Mouse (Mus musculus): ENCODE measurements around the gene Arv1. TPM values are rescaled to one million over a fixed set of nuclear protein-coding genes. Genes with fewer than 3 reads are reported as not detected.

Arv1 gene
- polyA plus RNA-seq, 1 experiment from 2014 or later, result 27.3 TPM

DNA sequence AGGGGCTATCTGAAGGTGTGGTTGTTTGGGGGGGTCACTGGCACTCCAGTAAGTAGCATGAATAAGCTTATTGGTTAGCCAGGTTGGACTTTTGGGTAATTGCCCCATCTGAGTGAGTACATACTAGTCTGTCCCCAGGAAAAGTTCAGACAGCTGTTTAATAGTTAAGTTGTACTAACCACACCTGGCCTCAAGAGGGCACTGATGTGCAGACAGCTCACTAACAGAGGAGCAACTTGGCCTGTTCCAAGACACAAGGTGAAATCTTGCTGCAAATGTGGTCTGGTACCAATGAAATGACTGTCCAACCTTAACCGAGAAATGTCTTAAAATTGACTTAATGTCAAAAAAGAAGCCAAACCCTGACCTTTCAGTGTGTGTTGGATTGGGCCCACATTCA, 17.3 kb downstream of the Arv1 start:
- Histone ChIP-seq H3K27me3 (ENCODE audit: control insufficient read depth, insufficient read depth, low read length) (no peaks in the 10 kb centered on the region), H3K4me3 (ENCODE audit: low read depth, low read length) (no peak overlapping the region), H3K9me3 (ENCODE audit: control insufficient read depth, low read length) (no peaks in the 10 kb centered on the region), H3K9ac (ENCODE audit: low read length) (no peak overlapping the region), H3K36me3 (ENCODE audit: control insufficient read depth, insufficient read depth, low read length) (peaks cover 10% of the 10 kb centered on the region; the same call in 1 of the 2 replicates), H3K4me1 (ENCODE audit: control insufficient read depth, insufficient read depth, low read length) (no peaks in the 10 kb centered on the region), H3K27ac (replicated peaks; ENCODE audit: low read depth, low read length) (no peak overlapping the region), H3K4me2 (ENCODE audit: low read depth, severe bottlenecking) (no peak overlapping the region)
- DNase-seq (ENCODE audit: low spot score), result peak; percentile 48
- whole genome bisulfite sequencing, result 77% methylated on average over 1 of the region's 1 CpGs
- ATAC-seq (ENCODE audit: insufficient number of reproducible peaks, low FRiP score, low TSS enrichment, low read depth), result no peak

DNA sequence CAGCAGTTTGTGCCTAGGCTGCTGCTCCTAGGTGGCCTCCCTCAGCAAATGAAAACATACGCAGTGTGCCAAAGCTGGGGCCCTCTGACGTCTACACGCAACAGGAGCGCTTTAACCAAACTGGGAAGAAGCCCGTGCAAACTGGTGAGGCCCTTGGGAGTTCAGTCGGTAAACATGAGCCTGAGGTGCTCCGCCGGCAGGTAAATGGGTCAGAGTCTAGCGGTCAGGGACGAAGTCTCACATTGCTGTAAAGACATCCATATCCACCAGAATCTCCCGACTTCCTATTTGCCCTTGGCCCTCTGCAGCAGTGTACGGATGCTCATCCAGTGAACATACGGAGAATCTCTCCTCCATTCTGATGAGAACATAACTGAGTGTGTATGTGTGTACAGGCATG, 24.7 kb downstream of the Arv1 start:
- no peak for ATAC-seq (ENCODE audit: insufficient number of reproducible peaks, low FRiP score, low TSS enrichment, low read depth)
- no peak for DNase-seq (ENCODE audit: low spot score)
- Histone ChIP-seq H3K27ac (replicated peaks; ENCODE audit: low read depth, low read length) (no peak overlapping the region), H3K9ac (ENCODE audit: low read length) (no peak overlapping the region), H3K27me3 (ENCODE audit: control insufficient read depth, insufficient read depth, low read length) (peaks cover 19% of the 10 kb centered on the region), H3K4me3 (ENCODE audit: low read depth, low read length) (no peak overlapping the region), H3K4me1 (ENCODE audit: control insufficient read depth, insufficient read depth, low read length) (no peaks in the 10 kb centered on the region), H3K4me2 (ENCODE audit: low read depth, severe bottlenecking) (no peak overlapping the region), H3K36me3 (ENCODE audit: control insufficient read depth, insufficient read depth, low read length) (no peaks in the 10 kb centered on the region), H3K9me3 (ENCODE audit: control insufficient read depth, low read length) (no peaks in the 10 kb centered on the region)
- 75% methylated on average over 13 of the region's 13 CpGs for WGBS

DNA sequence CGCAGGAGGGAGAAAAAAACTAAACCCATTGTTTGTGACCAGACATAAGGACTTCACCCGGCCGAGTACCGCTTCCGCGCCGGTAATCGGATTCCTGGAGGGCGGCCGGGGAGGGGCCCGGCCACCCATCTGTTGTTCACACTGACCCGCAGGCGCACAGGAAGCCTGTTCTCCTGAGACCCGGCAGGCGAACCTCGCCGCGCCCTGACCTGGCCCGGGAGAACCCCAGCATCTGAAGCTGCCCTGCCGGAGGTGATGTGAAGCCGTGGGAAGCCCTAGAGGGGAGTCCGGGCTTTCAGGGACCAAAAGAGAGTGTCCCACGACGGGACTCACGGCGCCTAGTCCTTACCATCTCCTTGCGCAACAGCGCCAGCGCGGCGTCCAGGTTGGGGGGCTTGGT, 29.3 kb downstream of the Arv1 start:
- DNase-seq (ENCODE audit: low spot score) (peak; percentile 49), ATAC-seq (ENCODE audit: insufficient number of reproducible peaks, low FRiP score, low TSS enrichment, low read depth) (no peak)
- Histone ChIP-seq H3K36me3 (ENCODE audit: control insufficient read depth, insufficient read depth, low read length) (no peaks in the 10 kb centered on the region), H3K4me2 (ENCODE audit: low read depth, severe bottlenecking) (peak overlapping the region; percentile 72), H3K9ac (ENCODE audit: low read length) (peak overlapping the region; percentile 49), H3K4me3 (ENCODE audit: low read depth, low read length) (peak overlapping the region; percentile 49), H3K27ac (replicated peaks; ENCODE audit: low read depth, low read length) (no peak overlapping the region), H3K27me3 (ENCODE audit: control insufficient read depth, insufficient read depth, low read length) (peaks cover 31% of the 10 kb centered on the region), H3K9me3 (ENCODE audit: control insufficient read depth, low read length) (no peaks in the 10 kb centered on the region), H3K4me1 (ENCODE audit: control insufficient read depth, insufficient read depth, low read length) (0 out of 2 replicates have a peak, but pooled peaks cover 3% of the 10 kb centered on the region)
- WGBS, result 0% methylated on average over 31 of the region's 31 CpGs

DNA sequence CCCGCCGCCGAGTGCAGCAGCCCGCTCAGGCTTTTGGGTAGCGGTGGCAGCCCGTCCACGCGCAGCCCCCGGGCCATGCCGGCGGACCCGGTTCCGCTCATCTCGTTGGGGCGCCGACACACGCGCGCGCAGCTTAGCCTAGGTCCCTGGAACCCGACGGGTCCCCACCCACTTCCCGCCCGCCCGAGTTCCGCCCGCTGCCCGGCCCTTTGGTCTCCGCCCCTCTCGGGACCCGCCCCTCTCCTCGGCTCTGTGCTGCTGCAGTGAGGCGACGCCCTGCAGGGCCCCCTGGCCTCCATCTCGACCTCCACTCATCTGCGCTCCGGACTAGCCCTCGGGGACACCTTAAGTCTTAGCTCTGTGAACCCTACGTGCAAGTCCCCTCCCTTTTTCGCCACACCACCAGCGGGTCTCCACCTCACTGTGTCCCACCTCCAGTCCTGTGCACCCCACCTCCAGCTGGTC, 29.8 kb downstream of the Arv1 start, which contains the start of gene Fam89a:
Gene Fam89a, minus strand, starts transcription at position 124 of the 465 bp plus-strand sequence.
- H3K4me1 ChIP-seq (ENCODE audit: control insufficient read depth, insufficient read depth, low read length), result 0 out of 2 replicates have a peak, but pooled peaks cover 3% of the 10 kb centered on the region
- H3K9me3 ChIP-seq (ENCODE audit: control insufficient read depth, low read length), result no peaks in the 10 kb centered on the region
- H3K36me3 ChIP-seq (ENCODE audit: control insufficient read depth, insufficient read depth, low read length), result no peaks in the 10 kb centered on the region
- peak within 1 kb of the TSS; percentile 49 for H3K9ac ChIP-seq (ENCODE audit: low read length)
- peak within 1 kb of the TSS; percentile 49 for H3K4me3 ChIP-seq (ENCODE audit: low read depth, low read length)
- peak within 1 kb of the TSS; percentile 72 for H3K4me2 ChIP-seq (ENCODE audit: low read depth, severe bottlenecking)
- no peak within 1 kb of the TSS for H3K27ac ChIP-seq (replicated peaks; ENCODE audit: low read depth, low read length)
- H3K27me3 ChIP-seq (ENCODE audit: control insufficient read depth, insufficient read depth, low read length), result peaks cover 31% of the 10 kb centered on the region
- WGBS, result under 1% methylated on average over 39 of the region's 41 CpGs
- ATAC-seq (ENCODE audit: insufficient number of reproducible peaks, low FRiP score, low TSS enrichment, low read depth) (peak; percentile 87), DNase-seq (ENCODE audit: low spot score) (peak; percentile 80)

DNA sequence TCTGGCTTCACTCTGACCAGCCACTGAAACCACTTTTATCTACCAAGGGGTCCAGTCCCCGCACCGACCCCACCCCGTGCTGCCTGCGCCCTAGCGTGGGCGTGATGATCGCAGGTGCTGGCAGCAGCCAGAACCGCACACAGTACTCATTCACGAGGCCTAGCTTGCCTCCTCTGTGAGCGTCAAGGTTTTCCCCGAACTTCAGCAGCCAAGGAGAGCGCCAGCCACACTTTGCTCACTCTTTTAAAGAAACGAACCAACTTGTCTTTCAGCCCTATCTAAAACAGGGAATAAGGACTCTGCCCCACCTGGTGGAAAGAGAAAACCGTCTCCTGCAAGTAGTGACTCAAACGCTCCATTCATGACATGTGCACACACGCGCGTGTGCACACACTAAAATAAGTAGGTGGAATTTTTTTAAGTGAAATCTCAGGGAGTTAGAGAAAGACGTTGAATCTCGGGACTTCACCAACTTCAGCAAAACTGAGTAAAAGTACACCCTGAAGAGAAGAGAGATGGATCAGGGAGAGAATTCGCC, 30.5 kb downstream of the Arv1 start:
- Histone ChIP-seq H3K4me1 (ENCODE audit: control insufficient read depth, insufficient read depth, low read length) (0 out of 2 replicates have a peak, but pooled peaks cover 3% of the 10 kb centered on the region), H3K27ac (replicated peaks; ENCODE audit: low read depth, low read length) (no peak overlapping the region), H3K27me3 (ENCODE audit: control insufficient read depth, insufficient read depth, low read length) (peaks cover 31% of the 10 kb centered on the region), H3K4me2 (ENCODE audit: low read depth, severe bottlenecking) (peak overlapping the region; percentile 72; the same call in 1 of the 2 replicates), H3K36me3 (ENCODE audit: control insufficient read depth, insufficient read depth, low read length) (no peaks in the 10 kb centered on the region), H3K9me3 (ENCODE audit: control insufficient read depth, low read length) (no peaks in the 10 kb centered on the region), H3K9ac (ENCODE audit: low read length) (no peak overlapping the region), H3K4me3 (ENCODE audit: low read depth, low read length) (no peak overlapping the region)
- no peak for ATAC-seq (ENCODE audit: insufficient number of reproducible peaks, low FRiP score, low TSS enrichment, low read depth)
- 29% methylated on average over 21 of the region's 21 CpGs for WGBS
- no peak for DNase-seq (ENCODE audit: low spot score)

DNA sequence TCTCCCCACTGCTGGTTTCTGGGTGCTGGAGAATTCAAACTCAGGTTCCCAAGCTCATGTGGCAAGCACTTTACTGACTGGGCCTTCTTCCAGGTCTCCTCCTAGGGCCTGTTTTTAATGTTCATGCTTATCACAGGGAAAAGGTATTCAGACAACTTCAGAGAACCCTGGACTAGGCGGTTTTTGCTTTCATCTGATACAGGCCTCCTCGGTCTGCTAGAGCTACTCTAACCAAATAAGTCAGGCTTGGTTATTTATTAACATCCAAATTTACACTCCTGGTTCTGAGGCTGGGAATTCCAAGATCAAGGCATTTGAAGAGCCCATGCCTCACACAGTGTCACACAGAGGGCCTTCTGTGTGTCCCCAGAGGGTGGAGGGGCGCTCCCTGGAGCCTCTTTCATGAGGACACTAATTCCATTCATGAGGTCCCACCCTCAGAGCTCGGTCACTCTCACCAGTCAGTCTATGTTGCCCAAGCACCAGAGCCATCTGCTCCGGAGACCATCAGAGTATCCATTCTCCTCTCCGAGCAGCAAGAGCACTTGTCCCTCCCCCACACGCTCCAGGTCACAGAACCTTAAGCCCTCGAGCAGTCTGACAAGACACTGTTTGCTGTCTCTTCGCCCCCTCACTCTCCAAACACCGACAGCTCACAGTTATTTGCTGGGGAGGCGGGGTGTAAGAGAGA, 32.3 kb downstream of the Arv1 start:
- no peak for ATAC-seq (ENCODE audit: insufficient number of reproducible peaks, low FRiP score, low TSS enrichment, low read depth)
- 22% methylated on average over 11 of the region's 11 CpGs for WGBS
- H3K27me3 ChIP-seq (ENCODE audit: control insufficient read depth, insufficient read depth, low read length), result peaks cover 31% of the 10 kb centered on the region

DNA sequence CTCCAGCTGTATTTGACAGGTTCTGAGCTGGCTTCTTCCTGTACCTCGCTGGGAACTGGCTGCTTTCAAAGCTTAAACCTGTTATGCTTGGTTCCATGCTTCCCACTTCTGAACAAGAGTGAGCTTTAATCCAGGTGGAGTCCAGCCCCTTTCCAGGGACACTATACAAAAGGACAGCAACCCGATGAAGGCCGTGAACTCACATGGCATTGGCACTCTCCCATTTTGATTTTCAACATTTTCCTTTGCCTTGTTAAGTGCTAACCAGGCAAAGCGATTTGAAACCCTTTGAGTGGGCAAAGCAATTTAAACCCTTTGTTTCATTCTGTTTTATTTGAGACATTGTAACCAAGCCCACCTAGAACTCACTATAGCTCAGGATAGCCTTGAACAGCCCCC, 32.9 kb downstream of the Arv1 start:
- ATAC-seq (ENCODE audit: insufficient number of reproducible peaks, low FRiP score, low TSS enrichment, low read depth) (no peak), DNase-seq (ENCODE audit: low spot score) (no peak)
- H3K4me3 ChIP-seq (ENCODE audit: low read depth, low read length), result no peak overlapping the region
- 54% methylated on average over 4 of the region's 4 CpGs for WGBS
- no peak overlapping the region for H3K27ac ChIP-seq (replicated peaks; ENCODE audit: low read depth, low read length)
- H3K9me3 ChIP-seq (ENCODE audit: control insufficient read depth, low read length), result no peaks in the 10 kb centered on the region
- peaks cover 29% of the 10 kb centered on the region for H3K27me3 ChIP-seq (ENCODE audit: control insufficient read depth, insufficient read depth, low read length)
- H3K9ac ChIP-seq (ENCODE audit: low read length), result no peak overlapping the region
- no peak overlapping the region for H3K4me2 ChIP-seq (ENCODE audit: low read depth, severe bottlenecking)
- 0 out of 2 replicates have a peak, but pooled peaks cover 3% of the 10 kb centered on the region for H3K4me1 ChIP-seq (ENCODE audit: control insufficient read depth, insufficient read depth, low read length)
- no peaks in the 10 kb centered on the region for H3K36me3 ChIP-seq (ENCODE audit: control insufficient read depth, insufficient read depth, low read length)

More for the DNA sequence above, 32.3 kb downstream of the Arv1 start:
- Histone ChIP-seq H3K27ac (replicated peaks; ENCODE audit: low read depth, low read length) (no peak overlapping the region), H3K9me3 (ENCODE audit: control insufficient read depth, low read length) (no peaks in the 10 kb centered on the region), H3K4me2 (ENCODE audit: low read depth, severe bottlenecking) (no peak overlapping the region), H3K4me1 (ENCODE audit: control insufficient read depth, insufficient read depth, low read length) (0 out of 2 replicates have a peak, but pooled peaks cover 3% of the 10 kb centered on the region), H3K4me3 (ENCODE audit: low read depth, low read length) (no peak overlapping the region), H3K9ac (ENCODE audit: low read length) (no peak overlapping the region), H3K36me3 (ENCODE audit: control insufficient read depth, insufficient read depth, low read length) (no peaks in the 10 kb centered on the region)
- no peak for DNase-seq (ENCODE audit: low spot score)

DNA sequence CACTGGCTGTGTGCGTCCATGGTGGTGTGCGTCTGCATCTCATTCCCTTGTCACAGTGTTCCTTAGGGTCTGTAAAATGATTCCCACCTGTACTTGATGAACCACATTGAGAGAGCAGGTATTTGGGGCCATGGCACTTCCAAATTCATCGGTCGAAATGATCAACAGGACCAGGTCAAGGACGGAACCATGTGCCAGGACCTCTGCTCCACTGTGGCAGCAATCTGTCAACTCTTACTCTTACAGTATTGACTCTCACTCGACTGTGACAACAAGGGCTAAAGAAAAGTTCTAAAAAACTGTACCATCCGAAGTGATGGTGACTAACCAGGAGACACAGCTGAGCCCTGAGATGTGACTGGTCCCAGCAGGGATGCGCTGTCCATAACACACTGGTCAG, 33.5 kb downstream of the Arv1 start:
- no peak overlapping the region for H3K9ac ChIP-seq (ENCODE audit: low read length)
- whole genome bisulfite sequencing, result 86% methylated on average over 8 of the region's 8 CpGs
- no peaks in the 10 kb centered on the region for H3K9me3 ChIP-seq (ENCODE audit: control insufficient read depth, low read length)
- no peak for ATAC-seq (ENCODE audit: insufficient number of reproducible peaks, low FRiP score, low TSS enrichment, low read depth)
- no peaks in the 10 kb centered on the region for H3K36me3 ChIP-seq (ENCODE audit: control insufficient read depth, insufficient read depth, low read length)
- H3K27ac ChIP-seq (replicated peaks; ENCODE audit: low read depth, low read length), result no peak overlapping the region
- no peak overlapping the region for H3K4me2 ChIP-seq (ENCODE audit: low read depth, severe bottlenecking)
- 0 out of 2 replicates have a peak, but pooled peaks cover 3% of the 10 kb centered on the region for H3K4me1 ChIP-seq (ENCODE audit: control insufficient read depth, insufficient read depth, low read length)
- peaks cover 23% of the 10 kb centered on the region for H3K27me3 ChIP-seq (ENCODE audit: control insufficient read depth, insufficient read depth, low read length)
- no peak for DNase-seq (ENCODE audit: low spot score)
- H3K4me3 ChIP-seq (ENCODE audit: low read depth, low read length), result no peak overlapping the region

All from limb, embryonic 11.5 days (tissue).